Mouse (Mus musculus) neural tube, postnatal 0 days (tissue): ENCODE measurements around the gene Trim80. TPM values are rescaled to one million over a fixed set of nuclear protein-coding genes. Genes with fewer than 3 reads are reported as not detected.

Experiments used
- microRNA-seq: library from miRNA; unstranded; fragments of <30 nt; microRNA quantifications from one replicate; pipeline ENCODE4, GENCODE M21; 2016
- polyA plus RNA-seq: library from polyadenylated mRNA; unstranded; fragments of >200 nt; fragmentation: Nextera tagmentation; extraction: Ambion mirVana; gene quantifications from 2 replicates; pipeline ENCODE4 v1.2.1, GENCODE M21; 2015

The Trim80 gene
- 0.23 and 0.27 TPM in 2 replicates for polyA plus RNA-seq

DNA sequence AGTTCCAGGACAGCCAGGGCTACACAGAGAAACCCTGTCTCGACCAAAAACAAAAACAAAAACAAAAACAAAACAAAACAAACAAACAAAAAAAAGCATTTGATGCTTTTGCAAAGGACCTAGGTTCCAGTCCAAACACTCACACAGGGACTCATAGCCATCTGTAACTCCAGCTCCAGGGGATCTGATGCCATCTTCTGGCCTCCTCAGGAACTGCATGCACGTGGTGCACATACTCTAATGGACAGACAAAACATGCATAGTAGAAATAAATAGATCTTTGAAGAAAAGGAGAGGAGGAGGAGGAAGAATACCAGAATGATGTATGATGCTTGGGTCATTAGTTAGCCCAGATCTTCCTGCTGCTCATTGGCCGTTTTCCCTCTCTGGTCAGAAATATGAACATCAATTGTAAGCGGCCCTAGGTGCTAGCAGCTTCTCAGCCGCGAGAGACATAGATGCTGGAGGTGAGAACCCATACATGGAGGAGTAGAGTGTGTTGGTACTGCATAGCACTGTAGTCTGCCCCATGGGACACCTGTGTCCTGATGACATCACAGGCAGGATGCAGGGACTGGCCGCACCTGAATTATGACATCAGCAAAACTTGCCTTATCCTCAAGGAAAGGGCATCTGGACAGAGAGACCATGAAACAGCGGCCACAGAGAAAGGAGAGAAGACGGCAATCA, at the start of gene Trim80:
Gene Trim80 (plus strand): TSS at position 640 of the 690 bp plus-strand sequence.

DNA sequence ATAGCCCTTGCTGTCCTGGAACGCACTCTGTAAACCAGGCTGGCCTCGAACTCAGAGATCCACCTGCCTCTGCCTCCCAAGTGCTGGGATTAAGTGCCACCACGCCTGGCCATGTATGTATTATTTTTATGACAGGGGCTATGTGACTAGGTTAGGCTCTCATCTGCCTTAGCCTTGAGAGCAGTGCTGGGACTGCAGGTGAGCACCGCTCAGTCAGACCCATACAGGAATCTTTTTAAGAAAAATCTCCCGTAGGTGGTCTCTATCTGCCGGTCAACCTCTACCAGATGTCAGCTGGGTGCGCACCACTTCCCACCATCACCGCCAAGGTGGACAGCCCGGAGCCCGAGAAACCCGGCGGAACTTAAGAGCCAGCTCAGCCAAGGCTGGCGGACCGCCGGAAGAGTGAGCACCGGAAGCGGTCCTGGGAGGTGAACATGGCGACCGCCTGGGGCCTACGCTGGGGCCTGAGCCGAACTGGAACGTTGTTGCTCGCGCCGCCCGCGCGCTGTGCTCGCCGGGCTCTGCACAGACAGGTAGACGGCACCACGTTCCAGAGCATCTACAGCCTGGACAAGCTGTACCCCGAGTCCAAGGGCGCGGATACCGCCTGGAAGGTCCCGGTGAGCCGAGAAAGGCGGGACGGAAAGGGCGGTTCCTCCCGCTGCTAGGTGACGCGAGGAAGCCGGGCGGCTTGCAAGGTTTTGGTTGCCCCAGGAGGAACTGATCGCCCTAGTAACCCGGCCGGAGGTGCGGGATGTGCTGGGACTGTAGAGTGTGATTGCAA, 36.8 kb upstream of the Trim80 start, which contains the start of gene Mrpl58:
Gene Mrpl58 (plus strand): TSS at position 415 of the 787 bp plus-strand sequence.

DNA sequence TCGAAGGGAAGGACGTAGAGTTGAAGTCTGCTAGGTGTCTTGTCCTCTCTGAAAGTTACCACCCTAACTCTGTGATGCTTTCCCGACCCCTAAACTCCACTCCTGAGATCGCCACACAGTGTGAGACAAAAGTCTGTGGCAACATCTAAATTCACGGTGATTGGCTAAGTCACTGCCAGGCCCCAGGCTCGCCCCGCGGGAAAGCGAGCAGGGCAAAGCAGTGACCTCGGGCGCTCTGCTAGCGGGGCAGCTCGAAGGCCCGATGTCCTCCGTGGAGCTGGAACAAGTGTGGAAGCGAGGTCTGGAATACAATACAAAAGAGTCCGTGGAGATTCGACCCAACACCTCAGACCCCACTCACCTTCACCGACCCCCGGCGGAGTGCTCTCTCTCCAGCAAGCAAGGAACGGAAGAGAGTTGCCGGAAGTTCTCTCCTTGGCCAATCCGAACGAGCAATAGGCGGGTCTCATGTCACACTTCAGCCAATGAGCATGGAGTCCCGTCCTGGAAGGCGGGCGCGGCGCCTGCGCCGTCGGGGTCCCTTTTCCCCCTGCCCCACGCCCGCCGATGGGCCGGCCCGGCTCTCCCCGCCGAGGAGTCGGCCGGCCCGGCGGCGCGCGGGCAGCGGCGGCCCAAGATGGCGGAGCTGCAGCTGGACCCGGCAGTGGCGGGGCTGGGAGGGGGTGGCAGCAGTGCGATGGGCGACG, 20.7 kb upstream of the Trim80 start, which contains the start of the genes Atp5h and Kctd2:
Gene Atp5h (minus strand): TSS at position 432 of the 707 bp plus-strand sequence.
Gene Kctd2 (plus strand): TSS at position 598 of the 707 bp plus-strand sequence.

DNA sequence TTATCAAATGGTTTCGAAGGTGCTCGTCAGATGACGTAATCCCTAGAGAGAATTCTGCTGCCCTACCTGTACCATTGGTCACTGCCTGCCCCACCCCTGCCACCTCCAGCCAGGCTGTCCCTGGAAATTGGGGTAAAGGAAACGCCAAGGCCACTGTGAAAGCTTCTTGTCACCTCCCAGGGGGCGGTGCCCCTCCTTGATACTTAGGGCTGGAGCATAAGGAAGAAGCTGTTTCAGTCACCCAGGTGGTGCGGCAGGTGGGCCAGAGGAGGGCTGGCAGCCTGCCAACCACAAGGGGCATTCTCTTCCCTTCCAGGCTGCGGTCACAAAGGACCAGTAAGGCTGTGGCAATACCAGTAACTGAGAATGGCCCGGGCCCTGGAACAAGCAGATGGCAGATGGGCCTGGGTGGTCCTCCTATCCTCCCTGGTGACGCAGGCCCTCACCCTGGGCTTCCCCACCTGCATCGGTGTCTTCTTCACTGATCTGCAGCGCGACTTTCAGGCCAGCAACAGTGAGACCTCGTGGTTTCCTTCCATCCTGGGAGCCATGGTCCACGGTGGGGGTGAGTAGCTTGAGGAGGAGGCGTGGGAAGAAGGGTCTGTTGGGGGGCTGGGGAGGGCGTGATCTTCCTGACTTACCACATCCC, 22.0 kb downstream of the Trim80 start, which contains the start of gene Slc16a5:
Gene Slc16a5 (plus strand): TSS at position 232 of the 649 bp plus-strand sequence.

DNA sequence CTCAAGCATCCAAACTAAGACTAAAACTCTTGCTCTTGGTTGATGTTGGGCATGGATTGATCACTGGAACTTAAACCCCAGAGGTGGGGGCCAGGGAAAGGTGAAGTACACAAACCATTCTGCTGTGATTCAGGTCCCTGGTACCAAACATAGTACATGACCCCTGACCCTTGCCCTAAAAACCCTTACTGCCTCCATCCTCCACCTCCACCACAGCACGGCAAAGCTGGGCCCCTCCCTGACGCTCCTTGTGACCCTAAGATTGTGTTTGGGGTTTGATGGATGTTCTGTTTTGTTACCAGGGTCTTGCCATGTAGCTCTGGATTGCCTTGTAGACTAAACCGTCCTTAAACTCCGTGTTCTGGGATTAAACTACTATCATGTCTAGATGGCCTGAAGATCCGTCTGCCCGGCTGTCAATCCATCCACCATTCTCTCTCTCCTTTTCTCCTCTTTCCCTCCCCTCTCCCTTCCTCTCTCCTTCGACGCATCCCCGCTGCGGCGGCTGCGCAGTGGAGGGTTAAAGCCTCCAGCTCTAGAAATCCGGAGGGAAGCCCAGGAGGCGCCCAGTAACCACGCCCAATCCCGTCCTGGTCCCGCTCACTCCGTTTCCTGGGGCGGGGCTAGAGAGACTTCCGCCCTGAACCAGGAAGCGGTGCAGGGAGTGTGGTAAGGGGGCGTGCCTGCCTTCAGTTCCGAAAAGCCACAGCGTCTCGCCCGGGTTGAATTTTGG, 34.8 kb downstream of the Trim80 start, which contains the start of gene Armc7:
Gene Armc7 (plus strand): TSS at position 643 of the 733 bp plus-strand sequence.

DNA sequence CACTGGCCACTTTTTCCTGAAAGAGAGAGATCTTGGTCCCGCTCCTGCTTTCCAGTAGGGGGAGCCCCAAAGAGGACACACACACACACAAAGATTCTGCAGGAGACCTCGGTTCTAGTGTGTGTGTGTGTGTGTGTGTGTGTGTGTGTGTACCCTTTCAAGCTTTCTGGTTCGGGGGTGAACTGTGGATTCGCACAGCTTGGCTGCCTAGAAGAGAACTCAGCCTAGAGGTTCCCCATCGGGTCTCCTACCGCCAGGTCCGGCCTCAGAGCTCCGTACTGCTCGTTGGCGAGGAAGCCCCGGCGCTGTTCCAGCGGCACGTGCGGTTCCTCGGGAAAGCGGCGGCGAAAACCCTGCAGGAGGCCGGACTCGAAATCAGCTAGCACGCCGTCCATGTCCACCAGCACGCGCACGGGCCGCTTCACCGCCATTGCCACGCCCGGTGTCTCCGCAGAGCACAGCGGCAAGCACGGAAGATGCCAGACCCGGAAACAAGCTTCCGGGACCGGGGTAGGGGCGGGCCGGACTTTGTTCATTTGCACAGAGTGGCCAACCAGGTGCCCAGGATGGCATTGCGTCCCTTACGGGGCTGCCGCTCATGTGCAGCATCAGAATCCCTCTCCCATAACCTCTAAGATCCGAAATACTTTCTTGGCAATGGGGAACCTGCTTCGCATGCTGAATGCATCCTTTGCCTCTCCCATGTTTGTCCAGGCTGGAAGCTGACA, 51.2 kb downstream of the Trim80 start, which contains the start of gene Nt5c:
Gene Nt5c (minus strand): TSS at position 507 of the 728 bp plus-strand sequence.

Small RNA genes within 50 kb of the gene (microRNA-seq; reads per million reads assigned to microRNA genes)
- not detected for gene Mir3968

Other genes with a start within 250 kb of the Trim80 start
- 0.57 and 0.72 TPM in 2 replicates for gene Grin2c, start 173.3 kb upstream of the Trim80 start, polyA plus RNA-seq
- 16.9 and 19.4 TPM in 2 replicates for gene Fdxr, start 163.5 kb upstream of the Trim80 start, polyA plus RNA-seq
- gene Fads6, start 142.9 kb upstream of the Trim80 start, polyA plus RNA-seq = 1.9 and 2.4 TPM in 2 replicates
- gene Otop2, start 133.4 kb upstream of the Trim80 start, polyA plus RNA-seq = 0.65 and 0.90 TPM in 2 replicates
- gene Ush1g, start 118.5 kb upstream of the Trim80 start, polyA plus RNA-seq = 0.09 and 0.21 TPM in 2 replicates
- 3.0 TPM in 2 replicates for gene Otop3, start 105.8 kb upstream of the Trim80 start, polyA plus RNA-seq
- gene Hid1, start 72.8 kb upstream of the Trim80 start, polyA plus RNA-seq = 60.9 and 66.1 TPM in 2 replicates
- gene Cdr2l, start 58.6 kb upstream of the Trim80 start, polyA plus RNA-seq = 20.6 and 24.5 TPM in 2 replicates
- gene Mrpl58, start 36.8 kb upstream of the Trim80 start, polyA plus RNA-seq = 190 and 194 TPM in 2 replicates
- 1,130 and 1,223 TPM in 2 replicates for gene Atp5h, start 20.6 kb upstream of the Trim80 start, polyA plus RNA-seq
- gene Kctd2, start 20.4 kb upstream of the Trim80 start, polyA plus RNA-seq = 28.8 and 29.5 TPM in 2 replicates
- gene Slc16a5, start 21.9 kb downstream of the Trim80 start, polyA plus RNA-seq = 0.27 and 0.37 TPM in 2 replicates
- 13.8 and 16.8 TPM in 2 replicates for gene Armc7, start 35.1 kb downstream of the Trim80 start, polyA plus RNA-seq
- 147 and 152 TPM in 2 replicates for gene Nt5c, start 51.3 kb downstream of the Trim80 start, polyA plus RNA-seq
- 695 and 744 TPM in 2 replicates for gene Jpt1, start 73.8 kb downstream of the Trim80 start, polyA plus RNA-seq
- 816 and 833 TPM in 2 replicates for gene Sumo2, start 95.7 kb downstream of the Trim80 start, polyA plus RNA-seq
- 63.5 and 76.1 TPM in 2 replicates for gene Nup85, start 123.9 kb downstream of the Trim80 start, polyA plus RNA-seq
- gene Mrps7, start 163.4 kb downstream of the Trim80 start, polyA plus RNA-seq = 80.0 and 80.6 TPM in 2 replicates
- gene Gga3, start 163.5 kb downstream of the Trim80 start, polyA plus RNA-seq = 22.2 and 26.4 TPM in 2 replicates
- gene Mif4gd, start 172.4 kb downstream of the Trim80 start, polyA plus RNA-seq = 23.5 and 26.7 TPM in 2 replicates
- gene Slc25a19, start 187.8 kb downstream of the Trim80 start, polyA plus RNA-seq = 42.3 and 43.0 TPM in 2 replicates